Mouse (Mus musculus) intestine, postnatal 0 days (tissue): ENCODE measurements around the gene Sec22b. TPM values are rescaled to one million over a fixed set of nuclear protein-coding genes. Genes with fewer than 3 reads are reported as not detected.

Source experiments
- ATAC-seq: fragments of 200-750 bp; cut with Nextera tagmentation; 2 replicates; pipeline ENCODE4 v1.8.0; 2017; ENCODE audit warnings: mild to moderate bottlenecking, moderate TSS enrichment, moderate library complexity
- H3K27ac ChIP-seq: fragments of 300-500 bp; sonication (generic); 2 replicates; pipeline ENCODE4 v1.5.1; 2014; ENCODE audit warnings: mild to moderate bottlenecking, low read depth, low read length, moderate library complexity
- H3K27me3 ChIP-seq: fragments of 300-500 bp; sonication (generic); replicated peaks from 2 replicates; pipeline ENCODE4 v1.6.1; 2014; ENCODE audit warnings: low read length, mixed read lengths; ENCODE audit not compliant: control insufficient read depth, insufficient read depth
- H3K36me3 ChIP-seq: fragments of 300-500 bp; sonication (generic); 2 replicates; pipeline ENCODE4 v1.6.1; 2014; ENCODE audit warnings: mild to moderate bottlenecking, moderate library complexity; ENCODE audit not compliant: control insufficient read depth, insufficient read depth
- H3K4me1 ChIP-seq: fragments of 300-500 bp; sonication (generic); replicated peaks from 2 replicates; pipeline ENCODE4 v1.6.1; 2014; ENCODE audit warnings: antibody characterized with exemption, low read length, mixed read lengths; ENCODE audit not compliant: control insufficient read depth, insufficient read depth
- H3K4me2 ChIP-seq: fragments of 300-500 bp; sonication (generic); replicated peaks from 2 replicates; pipeline ENCODE4 v1.6.1; 2014; ENCODE audit warnings: low read depth, mild to moderate bottlenecking, moderate library complexity
- H3K4me3 ChIP-seq: fragments of 300-500 bp; sonication (generic); 2 replicates; pipeline ENCODE4 v1.5.1; 2014; ENCODE audit warnings: low read depth, low read length
- H3K9ac ChIP-seq: fragments of 300-500 bp; sonication (generic); 2 replicates; pipeline ENCODE4 v1.6.1; 2014; ENCODE audit warnings: mild to moderate bottlenecking, low read depth, low read length
- H3K9me3 ChIP-seq: fragments of 300-500 bp; sonication (generic); 2 replicates; pipeline ENCODE4 v1.6.1; 2016; ENCODE audit warnings: mixed run types; ENCODE audit not compliant: control insufficient read depth
- CTCF ChIP-seq: sonication (generic); IDR thresholded peaks from 2 replicates; pipeline ENCODE4 v1.5.1; 2016; ENCODE audit warnings: low read depth, mild to moderate bottlenecking, control low read depth, antibody characterized with exemption, moderate library complexity
- WGBS: fragments of 180-500 bp; shearing (Covaris S2); extraction: QIAGEN DNeasy Blood & Tissue Kit; methylation state at CpG from one replicate; pipeline ENCODE4 v1.1.7; 2014; 5-methylcytosine and 5-hydroxymethylcytosine counted together
- polyA plus RNA-seq: library from polyadenylated mRNA; unstranded; fragments of >200 nt; fragmentation: Nextera tagmentation; extraction: Ambion mirVana; gene quantifications from 2 replicates; pipeline ENCODE4 v1.2.1, GENCODE M21; 2015

Gene Sec22b
- polyA plus RNA-seq, 1 experiment from 2014 or later = 228 TPM

GRCm38 (mm10) chr3:97894695-97895094 lies 6.3 kb upstream of the Sec22b start:
- Histone ChIP-seq H3K27me3 (peaks cover 15% of the 10 kb centered on the region), H3K4me1 (no peaks in the 10 kb centered on the region), H3K27ac (no peak overlapping the region), H3K4me2 (no peak overlapping the region), H3K9ac (no peak overlapping the region), H3K4me3 (no peak overlapping the region), H3K9me3 (no peaks in the 10 kb centered on the region), H3K36me3 (no peaks in the 10 kb centered on the region)
- 50% methylated on average over 6 of the region's 6 CpGs for WGBS
- ATAC-seq = no peak
- peak; percentile 78 for TF ChIP-seq CTCF

GRCm38 (mm10) chr3:97898381-97898780 lies 2.6 kb upstream of the Sec22b start:
- H3K27ac ChIP-seq = peak overlapping the region; percentile 74
- ATAC-seq = peak; percentile 75
- WGBS = 35% methylated on average over 3 of the region's 3 CpGs

DNA sequence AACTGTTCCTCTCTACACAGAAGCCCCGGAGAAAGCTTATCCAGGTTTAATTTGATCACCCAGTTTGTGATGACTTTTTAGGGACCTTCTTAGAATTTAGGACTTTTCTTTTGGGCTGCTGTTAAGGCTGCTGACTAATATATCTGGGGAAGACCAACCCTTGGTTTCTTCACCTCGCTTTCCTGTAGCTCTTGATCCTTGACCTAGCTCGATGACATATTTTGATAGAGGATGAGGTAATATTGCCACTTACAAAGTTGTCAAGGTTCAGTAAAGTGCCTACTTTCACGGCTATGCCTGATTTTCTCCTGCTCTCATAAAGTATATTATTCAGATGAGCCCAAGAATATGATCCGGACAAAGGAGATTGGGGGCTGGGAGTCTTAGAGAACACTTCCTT lies 596 bp downstream of the Sec22b start:
- H3K27ac ChIP-seq = peak overlapping the region; percentile 90
- H3K9ac ChIP-seq = peak overlapping the region; percentile 90
- 0 out of 2 replicates have a peak, but pooled peaks cover 7% of the 10 kb centered on the region for H3K4me1 ChIP-seq
- H3K4me3 ChIP-seq = peak overlapping the region; percentile 80
- peak overlapping the region; percentile 68 for H3K4me2 ChIP-seq
- TF ChIP-seq CTCF = no peak
- H3K9me3 ChIP-seq = no peaks in the 10 kb centered on the region
- 6% methylated on average over 5 of the region's 5 CpGs for WGBS
- no peaks in the 10 kb centered on the region for H3K27me3 ChIP-seq
- H3K36me3 ChIP-seq = no peaks in the 10 kb centered on the region
- ATAC-seq = peak; percentile 26; the same call in 1 of the 2 replicates

More at GRCm38 (mm10) chr3:97898381-97898780, 2.6 kb upstream of the Sec22b start:
- Histone ChIP-seq H3K9me3 (no peaks in the 10 kb centered on the region), H3K4me1 (0 out of 2 replicates have a peak, but pooled peaks cover 7% of the 10 kb centered on the region), H3K27me3 (no peaks in the 10 kb centered on the region), H3K4me3 (no peak overlapping the region), H3K4me2 (no peak overlapping the region), H3K36me3 (no peaks in the 10 kb centered on the region), H3K9ac (no peak overlapping the region)
- no peak for TF ChIP-seq CTCF

GRCm38 (mm10) chr3:97909737-97910136 lies 8.7 kb downstream of the Sec22b start:
- Histone ChIP-seq H3K9me3 (no peaks in the 10 kb centered on the region), H3K4me1 (no peaks in the 10 kb centered on the region), H3K4me3 (no peak overlapping the region), H3K27me3 (no peaks in the 10 kb centered on the region), H3K4me2 (no peak overlapping the region), H3K27ac (no peak overlapping the region), H3K36me3 (peaks cover 36% of the 10 kb centered on the region), H3K9ac (no peak overlapping the region)
- 87% methylated on average over 2 of the region's 2 CpGs for WGBS
- TF ChIP-seq CTCF = no peak
- no peak for ATAC-seq

- Histone ChIP-seq H3K9me3 (no peaks in the 10 kb centered on the region), H3K27ac (no peak overlapping the region), H3K4me1 (no peaks in the 10 kb centered on the region), H3K4me3 (no peak overlapping the region), H3K4me2 (no peak overlapping the region), H3K27me3 (no peaks in the 10 kb centered on the region), H3K9ac (no peak overlapping the region), H3K36me3 (peaks cover 47% of the 10 kb centered on the region)
- TF ChIP-seq CTCF = no peak
- WGBS = 81% methylated on average over 7 of the region's 7 CpGs
- ATAC-seq = no peak
Observed at GRCm38 (mm10) chr3:97911093-97911492, 10.1 kb downstream of the Sec22b start.

DNA sequence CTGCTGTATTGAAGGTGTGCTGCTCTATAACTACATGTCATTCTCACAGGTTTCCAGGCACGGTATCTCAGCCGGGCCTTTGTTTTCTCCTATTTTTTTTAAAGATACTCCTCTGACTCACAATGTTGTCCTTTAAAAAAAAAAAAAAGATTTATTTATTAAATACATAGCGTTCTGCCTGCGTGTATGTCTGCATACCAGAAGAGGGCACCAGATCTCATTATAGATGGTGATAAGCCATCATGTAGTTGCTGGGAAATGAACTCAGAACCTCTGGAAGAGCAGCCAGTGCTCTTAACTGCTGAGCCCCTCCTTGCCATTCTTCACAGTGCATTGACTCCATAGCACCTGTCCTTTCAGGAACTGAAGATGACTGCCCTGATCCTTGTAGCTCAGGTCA lies 14.1 kb downstream of the Sec22b start:
- Histone ChIP-seq H3K4me3 (no peak overlapping the region), H3K9me3 (no peaks in the 10 kb centered on the region), H3K27ac (no peak overlapping the region), H3K4me1 (no peaks in the 10 kb centered on the region), H3K36me3 (peaks cover 71% of the 10 kb centered on the region), H3K27me3 (no peaks in the 10 kb centered on the region), H3K9ac (no peak overlapping the region), H3K4me2 (no peak overlapping the region)
- 66% methylated on average over 4 of the region's 4 CpGs for WGBS
- ATAC-seq = no peak
- peak; percentile 61 for TF ChIP-seq CTCF
